Mouse (Mus musculus): ENCODE measurements around the gene Lrrc28. TPM values are rescaled to one million over a fixed set of nuclear protein-coding genes. Genes with fewer than 3 reads are reported as not detected.

Lrrc28 gene
- polyA plus RNA-seq, 1 experiment, result 38.7 TPM

DNA sequence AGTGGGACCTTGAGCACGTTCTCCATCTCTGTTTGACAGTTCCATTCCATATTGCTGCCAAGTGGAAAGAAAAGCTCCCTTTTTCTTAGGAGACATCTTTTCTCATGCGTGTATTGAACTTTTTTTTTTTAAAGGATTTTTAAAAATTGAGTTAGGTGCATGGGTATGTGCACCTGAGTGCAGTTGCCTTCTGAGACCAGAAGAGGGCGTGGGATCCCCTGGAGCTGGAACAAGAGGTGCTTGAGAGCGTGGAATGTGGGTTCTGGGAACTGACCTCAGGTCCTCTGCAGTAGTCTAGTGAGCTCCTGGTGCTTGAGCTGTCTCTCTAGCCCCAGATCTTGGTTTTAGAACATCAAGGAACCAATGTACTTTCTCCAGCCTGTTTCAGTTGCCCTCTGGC is 13.0 kb upstream of the Lrrc28 start:
- no peak for DNase-seq
- no peak for TF ChIP-seq POLR2A (IDR thresholded peaks at IDR 0.05; ENCODE audit: borderline replicate concordance, insufficient read depth, low read length)
- no peak for TF ChIP-seq CTCF (IDR thresholded peaks at IDR 0.05; ENCODE audit: borderline replicate concordance, insufficient read depth, low read depth, low read length)
- WGBS, result 86% methylated on average over 4 of the region's 4 CpGs
- Histone ChIP-seq H3K27ac (ENCODE audit: insufficient read depth, low read length) (no peak overlapping the region), H3K4me3 (replicated peaks; ENCODE audit: insufficient read depth, low read depth, low read length) (no peak overlapping the region), H3K27me3 (ENCODE audit: control insufficient read depth, insufficient read depth, low read length) (no peaks in the 10 kb centered on the region), H3K4me1 (ENCODE audit: control insufficient read depth, insufficient read depth, low read length) (no peaks in the 10 kb centered on the region)

GRCm38 (mm10) chr7:67655186-67655585 is 10.1 kb upstream of the Lrrc28 start:
- DNase-seq, result no peak
- Histone ChIP-seq H3K4me1 (ENCODE audit: control insufficient read depth, insufficient read depth, low read length) (no peaks in the 10 kb centered on the region), H3K27me3 (ENCODE audit: control insufficient read depth, insufficient read depth, low read length) (no peaks in the 10 kb centered on the region), H3K27ac (ENCODE audit: insufficient read depth, low read length) (no peak overlapping the region), H3K4me3 (replicated peaks; ENCODE audit: insufficient read depth, low read depth, low read length) (no peak overlapping the region)
- 21% methylated on average over 1 of the region's 1 CpGs for WGBS
- TF ChIP-seq CTCF (IDR thresholded peaks at IDR 0.05; ENCODE audit: borderline replicate concordance, insufficient read depth, low read depth, low read length) (no peak), POLR2A (IDR thresholded peaks at IDR 0.05; ENCODE audit: borderline replicate concordance, insufficient read depth, low read length) (no peak)

GRCm38 (mm10) chr7:67654668-67655067 is 9.6 kb upstream of the Lrrc28 start:
- WGBS, result 85% methylated on average over 7 of the region's 7 CpGs
- no peak for DNase-seq

DNA sequence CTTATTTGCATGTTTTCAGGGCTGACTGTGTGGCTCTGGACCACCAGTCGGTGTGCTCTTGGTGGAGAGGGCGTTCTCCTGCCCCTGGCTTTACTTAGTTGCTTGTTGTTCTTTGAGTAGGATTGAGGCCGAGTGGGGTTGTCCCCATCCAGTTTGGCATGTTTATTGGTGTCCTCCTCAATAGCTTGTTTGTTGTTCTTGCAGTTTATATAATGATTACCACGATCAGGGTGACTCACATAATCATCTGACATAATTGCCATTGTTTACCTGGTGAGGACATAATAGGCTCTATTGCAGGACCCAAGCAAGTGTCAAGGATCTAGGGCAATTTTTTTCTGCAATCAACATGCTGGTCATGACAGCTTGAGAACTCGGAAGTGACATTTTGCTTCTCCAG is 7.1 kb upstream of the Lrrc28 start:
- Histone ChIP-seq H3K4me3 (replicated peaks; ENCODE audit: insufficient read depth, low read depth, low read length) (no peak overlapping the region), H3K4me1 (ENCODE audit: control insufficient read depth, insufficient read depth, low read length) (no peaks in the 10 kb centered on the region), H3K27ac (ENCODE audit: insufficient read depth, low read length) (no peak overlapping the region), H3K27me3 (ENCODE audit: control insufficient read depth, insufficient read depth, low read length) (no peaks in the 10 kb centered on the region)
- 79% methylated on average over 5 of the region's 5 CpGs for WGBS
- no peak for DNase-seq
- TF ChIP-seq CTCF (IDR thresholded peaks at IDR 0.05; ENCODE audit: borderline replicate concordance, insufficient read depth, low read depth, low read length) (no peak), POLR2A (IDR thresholded peaks at IDR 0.05; ENCODE audit: borderline replicate concordance, insufficient read depth, low read length) (no peak)

More at GRCm38 (mm10) chr7:67654668-67655067, 9.6 kb upstream of the Lrrc28 start:
- TF ChIP-seq CTCF (IDR thresholded peaks at IDR 0.05; ENCODE audit: borderline replicate concordance, insufficient read depth, low read depth, low read length), result no peak
- no peak for TF ChIP-seq POLR2A (IDR thresholded peaks at IDR 0.05; ENCODE audit: borderline replicate concordance, insufficient read depth, low read length)
- H3K27me3 ChIP-seq (ENCODE audit: control insufficient read depth, insufficient read depth, low read length), result no peaks in the 10 kb centered on the region
- H3K27ac ChIP-seq (ENCODE audit: insufficient read depth, low read length), result no peak overlapping the region
- H3K4me1 ChIP-seq (ENCODE audit: control insufficient read depth, insufficient read depth, low read length), result no peaks in the 10 kb centered on the region
- H3K4me3 ChIP-seq (replicated peaks; ENCODE audit: insufficient read depth, low read depth, low read length), result no peak overlapping the region

GRCm38 (mm10) chr7:67648376-67648775 is 3.3 kb upstream of the Lrrc28 start:
- Histone ChIP-seq H3K4me3 (replicated peaks; ENCODE audit: insufficient read depth, low read depth, low read length) (no peak overlapping the region), H3K27ac (ENCODE audit: insufficient read depth, low read length) (no peak overlapping the region), H3K4me1 (ENCODE audit: control insufficient read depth, insufficient read depth, low read length) (no peaks in the 10 kb centered on the region; the same call in 1 of the 2 replicates), H3K27me3 (ENCODE audit: control insufficient read depth, insufficient read depth, low read length) (no peaks in the 10 kb centered on the region)
- DNase-seq, result no peak
- no peak for TF ChIP-seq POLR2A (IDR thresholded peaks at IDR 0.05; ENCODE audit: borderline replicate concordance, insufficient read depth, low read length)
- TF ChIP-seq CTCF (IDR thresholded peaks at IDR 0.05; ENCODE audit: borderline replicate concordance, insufficient read depth, low read depth, low read length), result no peak
- 57% methylated on average over 4 of the region's 4 CpGs for WGBS

- TF ChIP-seq CTCF (IDR thresholded peaks at IDR 0.05; ENCODE audit: borderline replicate concordance, insufficient read depth, low read depth, low read length), result no peak
- no peak for TF ChIP-seq POLR2A (IDR thresholded peaks at IDR 0.05; ENCODE audit: borderline replicate concordance, insufficient read depth, low read length)
Observed at GRCm38 (mm10) chr7:67647277-67647676, 2.2 kb upstream of the Lrrc28 start, which contains the start of gene Ttc23. TSS of gene Ttc23 (plus strand) at chr7:67647410.

DNA sequence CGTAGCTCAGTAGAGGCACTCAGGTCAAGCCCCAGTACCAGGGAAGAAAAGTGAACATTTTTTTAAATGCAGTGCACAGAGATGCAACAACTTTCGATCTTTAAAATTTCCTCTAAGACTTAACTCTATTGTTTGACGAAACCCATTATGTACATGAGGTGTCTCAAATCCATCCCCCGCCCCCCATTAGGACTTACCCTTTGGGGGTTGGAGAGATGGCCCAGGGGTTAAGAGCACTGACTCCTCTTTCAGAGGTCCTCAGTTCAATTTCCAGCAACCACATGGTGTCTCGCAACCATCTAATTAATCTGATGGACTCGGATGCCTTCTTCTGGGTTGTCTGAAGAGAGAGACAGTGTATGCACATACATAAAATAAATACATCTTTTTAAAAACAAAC is 1.1 kb upstream of the Lrrc28 start:
- peak overlapping the region; percentile 87 for H3K4me3 ChIP-seq (replicated peaks; ENCODE audit: insufficient read depth, low read depth, low read length)
- H3K27me3 ChIP-seq (ENCODE audit: control insufficient read depth, insufficient read depth, low read length), result no peaks in the 10 kb centered on the region
- WGBS, result 10% methylated on average over 6 of the region's 6 CpGs
- TF ChIP-seq CTCF (IDR thresholded peaks at IDR 0.05; ENCODE audit: borderline replicate concordance, insufficient read depth, low read depth, low read length), result no peak
- no peak for DNase-seq
- H3K27ac ChIP-seq (ENCODE audit: insufficient read depth, low read length), result no peak overlapping the region
- H3K4me1 ChIP-seq (ENCODE audit: control insufficient read depth, insufficient read depth, low read length), result no peaks in the 10 kb centered on the region; the same call in 1 of the 2 replicates

More at GRCm38 (mm10) chr7:67647277-67647676, 2.2 kb upstream of the Lrrc28 start, which contains the start of gene Ttc23:
- WGBS, result 8% methylated on average over 5 of the region's 5 CpGs
- no peaks in the 10 kb centered on the region for H3K27me3 ChIP-seq (ENCODE audit: control insufficient read depth, insufficient read depth, low read length)
- no peak for DNase-seq
- H3K4me3 ChIP-seq (replicated peaks; ENCODE audit: insufficient read depth, low read depth, low read length), result no peak within 1 kb of the TSS
- no peaks in the 10 kb centered on the region; the same call in 1 of the 2 replicates for H3K4me1 ChIP-seq (ENCODE audit: control insufficient read depth, insufficient read depth, low read length)
- no peak within 1 kb of the TSS for H3K27ac ChIP-seq (ENCODE audit: insufficient read depth, low read length)

GRCm38 (mm10) chr7:67645681-67646014 is 580 bp upstream of the Lrrc28 start:
- DNase-seq, result no peak
- Histone ChIP-seq H3K4me1 (ENCODE audit: control insufficient read depth, insufficient read depth, low read length) (no peaks in the 10 kb centered on the region; the same call in 1 of the 2 replicates), H3K4me3 (replicated peaks; ENCODE audit: insufficient read depth, low read depth, low read length) (peak overlapping the region; percentile 87), H3K27ac (ENCODE audit: insufficient read depth, low read length) (peak overlapping the region; percentile 65), H3K27me3 (ENCODE audit: control insufficient read depth, insufficient read depth, low read length) (no peaks in the 10 kb centered on the region)
- TF ChIP-seq POLR2A (IDR thresholded peaks at IDR 0.05; ENCODE audit: borderline replicate concordance, insufficient read depth, low read length), result no peak
- no peak for TF ChIP-seq CTCF (IDR thresholded peaks at IDR 0.05; ENCODE audit: borderline replicate concordance, insufficient read depth, low read depth, low read length)
- under 1% methylated on average over 15 of the region's 15 CpGs for WGBS
